Mouse (Mus musculus): Measurements from ENCODE around the gene Gpat2. TPM values are rescaled to one million over a fixed set of nuclear protein-coding genes. Genes with fewer than 3 reads are reported as not detected.

Gene Gpat2
- total RNA-seq (2022): under 1 TPM in 2 of 4 experiments, not detected in 2; 0.13 to 0.27 TPM

DNA sequence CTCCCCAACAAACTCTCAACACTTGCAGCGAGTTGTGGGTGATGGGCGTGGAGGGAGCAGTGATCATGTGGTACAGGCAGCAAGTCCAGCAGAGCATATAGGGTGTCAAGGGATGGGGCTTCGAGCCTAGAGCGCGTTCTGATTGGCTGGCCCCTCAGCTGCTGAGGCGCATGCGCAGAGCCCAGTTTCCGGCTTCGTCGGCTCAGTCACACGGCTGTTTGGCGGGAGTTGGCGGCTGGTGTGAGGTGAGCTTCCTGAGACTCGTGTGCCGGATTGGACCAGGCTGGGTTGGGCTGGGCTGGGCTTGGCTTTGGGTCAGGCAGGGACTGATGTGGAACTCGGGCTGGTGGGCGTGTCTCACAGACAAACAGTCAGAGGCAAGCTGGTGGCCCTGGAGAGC is at the start of gene Gpat2:
TSS of gene Gpat2 (plus strand) at position 223 of the 400 bp plus-strand sequence.
- no peak for DNase-seq (ENCODE audit: low spot score in 2 of 2)

DNA sequence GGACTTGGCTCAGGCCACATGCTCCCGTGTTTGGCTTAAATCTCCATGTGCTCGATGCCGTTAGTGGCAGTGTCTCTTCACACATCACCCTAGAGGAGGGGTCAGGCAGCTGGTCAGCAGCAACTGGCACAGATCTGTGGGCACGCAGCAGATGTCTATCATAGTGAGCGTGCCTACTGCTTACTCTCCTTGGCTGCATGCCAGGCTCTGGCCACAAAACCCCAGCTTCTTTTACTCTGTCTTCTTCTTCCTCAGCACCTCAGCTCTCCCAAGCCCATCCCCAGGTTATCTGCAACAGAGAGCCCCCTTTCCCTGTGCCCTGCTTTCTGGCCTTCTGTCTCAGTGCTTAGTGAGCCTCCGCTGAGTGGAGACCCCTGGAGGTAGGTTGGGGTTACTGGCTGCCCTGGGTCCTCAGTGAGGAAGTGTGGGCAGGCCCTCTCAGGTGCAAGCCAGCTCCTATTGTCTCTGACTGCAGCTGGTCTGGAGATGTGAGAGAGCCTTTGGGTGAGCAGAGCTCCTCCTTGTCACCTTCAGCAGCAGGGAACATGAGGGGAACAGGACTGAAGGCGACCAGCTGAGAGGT is 49.1 kb upstream of the Gpat2 start:
- DNase-seq (ENCODE audit: low spot score in 2 of 2): no peak

DNA sequence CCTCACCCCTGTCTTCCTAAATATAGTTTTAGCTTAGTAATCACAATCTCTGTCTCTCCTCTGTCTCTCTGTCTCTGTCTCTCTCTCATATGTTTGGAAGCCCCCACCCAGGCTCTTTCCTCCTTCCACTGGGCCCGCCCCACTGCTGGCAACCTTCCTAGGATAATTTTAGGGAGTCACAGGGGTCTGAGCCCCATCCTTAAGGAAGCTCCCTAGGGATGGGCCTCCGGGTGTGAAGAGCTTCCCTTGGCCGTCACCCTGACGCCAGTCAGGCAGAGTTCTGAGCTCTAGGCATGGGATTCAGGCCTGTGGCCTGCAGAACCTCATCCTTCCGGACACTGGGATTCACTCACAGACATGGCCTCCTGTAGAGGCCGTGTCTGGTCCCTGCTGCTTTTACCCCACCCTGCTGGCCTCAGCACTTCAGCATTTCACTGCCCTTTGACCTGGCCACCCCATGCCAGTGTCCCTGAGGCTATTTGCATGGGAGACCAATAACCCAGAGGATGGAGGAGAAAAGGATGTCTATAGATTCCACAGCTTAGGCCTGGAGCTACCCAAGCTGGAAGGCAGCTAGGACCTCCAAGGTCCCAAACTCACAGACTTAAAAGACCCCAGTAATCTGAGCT is 48.5 kb upstream of the Gpat2 start:
- no peak for DNase-seq (ENCODE audit: low spot score in 2 of 2)

DNA sequence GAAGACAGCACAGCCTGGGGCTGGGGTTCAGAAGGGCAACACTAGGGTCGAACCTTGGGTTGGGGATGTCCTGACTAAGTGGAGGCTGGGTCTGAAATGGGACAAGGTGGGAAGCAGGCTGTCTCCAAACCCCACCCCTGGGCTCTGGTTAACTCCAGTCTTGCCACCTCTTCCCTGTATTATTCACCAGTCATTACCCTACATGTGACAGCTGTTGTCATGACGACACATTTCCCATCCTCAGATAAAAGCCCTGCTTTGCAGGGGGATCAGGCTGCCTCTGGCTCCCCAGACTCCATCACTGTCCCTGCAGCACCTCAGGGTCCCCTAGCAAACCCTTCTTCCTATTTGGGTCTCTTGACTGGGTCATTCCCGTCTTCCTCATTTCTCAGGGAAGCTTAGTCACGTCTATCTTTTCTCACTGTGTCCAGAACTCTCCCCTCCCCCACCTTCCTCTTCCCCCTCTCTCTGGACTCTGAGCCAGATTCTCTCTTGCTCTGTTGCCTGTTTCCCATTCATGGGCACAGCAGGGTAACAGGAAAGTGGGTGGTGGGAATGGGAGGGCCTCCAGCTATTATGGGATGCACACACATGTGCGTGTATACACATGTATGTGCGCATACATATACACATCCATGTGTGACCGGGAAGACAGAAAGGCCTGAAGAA is 46.9 kb upstream of the Gpat2 start:
- DNase-seq (ENCODE audit: low spot score in 2 of 2): no peak

DNA sequence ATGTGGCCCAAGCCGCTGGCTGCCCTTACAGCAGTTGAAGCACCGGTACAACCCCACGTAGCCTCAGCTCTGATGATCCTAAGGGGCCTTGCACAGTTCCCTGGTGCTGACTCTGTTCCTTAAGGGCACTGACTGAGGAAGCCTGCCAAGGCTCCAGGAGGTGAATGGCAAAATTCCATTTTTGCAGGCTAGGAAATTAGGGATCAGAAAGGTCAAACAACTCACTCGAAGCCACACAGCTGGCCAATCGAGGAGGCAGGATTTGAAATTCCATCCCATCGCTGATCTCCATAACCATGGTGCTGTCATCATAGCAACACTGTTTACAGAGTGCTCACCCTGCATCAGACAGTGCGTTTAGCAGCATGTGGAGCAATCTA is 46.4 kb upstream of the Gpat2 start:
- DNase-seq (ENCODE audit: low spot score in 2 of 2): no peak

DNA sequence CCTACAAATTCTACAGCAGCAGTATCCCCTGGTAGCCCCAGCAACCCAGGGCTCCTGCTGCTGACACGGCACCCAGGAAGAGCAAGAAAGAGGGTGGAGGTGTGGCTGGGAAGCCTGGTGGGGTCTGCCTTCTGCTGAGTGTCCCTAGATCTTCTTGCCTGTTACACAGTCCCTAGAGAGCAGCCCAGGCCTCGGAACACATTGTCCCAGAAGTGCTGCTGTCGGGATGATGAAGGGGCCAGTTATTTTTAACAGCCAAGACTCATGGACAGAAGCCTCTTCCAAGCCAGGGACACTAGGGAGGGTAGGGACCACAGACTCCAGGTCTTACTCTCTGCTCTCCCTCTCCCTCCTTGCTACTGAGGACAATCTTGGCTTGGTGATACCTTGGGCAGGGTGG is 45.7 kb upstream of the Gpat2 start:
- no peak for DNase-seq (ENCODE audit: low spot score in 2 of 2)

DNA sequence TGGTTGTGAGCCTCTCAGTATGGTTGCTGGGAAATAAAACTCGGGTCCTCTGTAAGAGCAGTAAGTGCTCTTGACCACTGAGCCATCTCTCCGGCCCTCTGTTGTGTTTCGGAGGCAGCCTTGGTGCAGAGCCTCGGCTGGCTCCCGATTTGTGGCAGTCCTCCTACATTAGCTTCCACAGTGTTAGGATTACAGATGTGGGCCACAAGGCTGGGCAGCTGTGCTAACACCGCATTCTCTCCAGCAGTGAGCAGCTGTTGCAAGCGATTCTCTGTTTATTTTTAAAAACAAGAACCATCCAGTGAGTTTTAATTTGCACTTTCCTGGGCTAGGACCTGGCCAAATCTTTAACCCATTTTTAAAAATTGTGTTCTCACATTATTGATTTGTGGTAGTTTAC is 41.1 kb upstream of the Gpat2 start:
- DNase-seq (ENCODE audit: low spot score in 2 of 2): no peak

DNA sequence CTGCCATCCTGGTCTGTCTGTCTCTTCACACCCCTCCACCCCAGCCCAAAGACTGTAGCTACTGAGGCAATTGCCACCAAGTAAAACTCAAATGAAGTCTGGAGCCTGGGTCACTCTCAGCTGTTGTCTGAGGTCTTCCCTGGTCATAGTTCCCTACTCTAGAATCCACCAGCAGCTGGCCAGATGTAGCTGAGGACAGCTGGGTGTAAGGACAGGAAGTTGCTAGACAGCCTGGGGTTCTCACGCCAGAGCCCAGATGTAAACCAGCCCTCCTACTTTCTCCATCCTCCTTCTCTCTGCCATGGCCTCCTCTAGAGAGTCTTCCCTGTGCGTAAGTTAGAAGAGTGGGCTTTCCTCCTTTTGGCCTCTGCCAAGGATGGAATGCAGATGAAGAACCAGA is 37.5 kb upstream of the Gpat2 start:
- DNase-seq (ENCODE audit: low spot score in 2 of 2): no peak

DNA sequence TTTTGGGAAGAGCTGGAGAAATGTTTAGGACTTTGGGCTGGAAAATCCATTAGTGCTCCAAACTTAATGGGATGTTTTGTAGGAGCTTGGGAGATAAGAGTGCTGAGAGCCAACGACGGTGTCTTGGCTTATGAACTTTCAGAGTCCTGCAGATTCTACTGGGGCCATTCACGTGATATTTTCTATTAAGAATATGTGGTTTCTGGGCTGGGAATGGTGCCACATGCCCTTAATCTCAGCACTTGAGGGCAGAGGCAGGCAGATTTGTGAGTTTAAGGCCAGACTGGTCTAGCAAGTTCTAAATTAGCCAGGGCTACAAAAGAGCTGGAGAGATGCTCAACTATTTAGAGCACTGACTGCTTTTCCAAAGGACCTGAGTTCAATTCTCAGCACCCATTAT is 34.6 kb upstream of the Gpat2 start:
- no peak for DNase-seq (ENCODE audit: low spot score in 2 of 2)

DNA sequence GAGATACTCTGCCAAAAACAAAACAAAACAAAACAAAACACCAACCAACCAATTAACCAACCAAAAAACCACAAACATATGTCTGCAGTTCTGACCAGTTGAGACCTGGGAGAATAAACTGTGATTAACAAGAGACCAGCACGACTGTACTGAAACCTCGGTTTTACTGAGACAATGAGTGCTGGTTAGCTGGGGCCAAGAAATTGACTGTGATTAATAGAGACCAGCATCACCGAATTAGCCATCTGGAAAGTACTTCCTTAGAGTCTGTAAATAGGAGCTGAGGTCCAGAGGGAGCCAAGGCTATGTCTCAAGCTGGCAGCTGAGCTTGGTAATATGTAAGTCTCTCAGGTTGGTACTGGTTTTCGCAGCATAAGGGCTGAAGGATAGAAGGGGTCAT is 34.2 kb upstream of the Gpat2 start:
- DNase-seq (ENCODE audit: low spot score in 2 of 2): no peak

DNA sequence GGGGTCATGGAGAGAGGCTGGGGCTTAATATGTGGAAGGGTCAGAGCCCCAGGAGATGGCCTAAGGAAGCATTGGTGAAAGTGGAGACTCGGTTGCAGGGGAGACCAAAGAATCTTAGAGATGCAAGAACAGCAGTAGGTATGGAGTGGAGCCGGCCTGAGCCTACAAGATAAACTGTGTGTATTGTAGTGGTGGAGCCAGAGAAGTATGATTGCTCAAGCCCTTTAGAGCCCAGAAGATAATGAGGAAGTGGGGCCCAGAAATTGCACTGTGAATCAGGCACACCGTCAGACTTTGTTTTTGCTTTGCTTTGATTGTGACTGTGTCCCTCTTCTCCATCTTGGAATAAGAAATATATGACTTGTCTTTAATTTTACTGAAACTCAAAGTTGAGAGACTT is 33.7 kb upstream of the Gpat2 start:
- no peak for DNase-seq (ENCODE audit: low spot score in 2 of 2)

DNA sequence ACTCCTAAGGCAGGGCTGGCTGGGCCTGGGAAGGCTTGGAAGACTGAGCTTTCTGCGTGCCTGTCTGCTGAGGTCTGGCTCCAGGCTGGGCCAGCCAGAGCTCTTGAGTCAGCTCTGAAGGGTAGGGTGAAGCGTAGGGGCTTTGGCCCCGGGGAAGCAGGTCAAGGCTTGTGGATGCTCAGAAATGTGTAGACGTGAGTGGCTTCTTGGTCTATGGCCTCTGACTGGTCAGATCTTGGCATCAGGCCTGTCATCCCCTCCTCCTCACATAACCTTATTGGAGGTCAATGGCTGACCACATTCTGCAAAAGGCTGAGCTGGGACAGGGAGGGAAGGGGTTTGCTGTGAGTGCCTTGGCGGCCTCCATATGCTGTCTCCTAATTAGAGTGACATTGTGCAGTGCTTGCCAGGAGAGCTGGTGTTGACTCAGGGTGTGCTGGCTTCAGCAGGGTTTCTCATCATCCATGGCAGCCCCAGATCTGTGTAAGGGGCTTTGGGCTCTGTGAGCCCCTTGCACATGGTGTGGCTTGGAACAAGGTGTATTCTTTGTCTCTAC is 30.3 kb upstream of the Gpat2 start:
- no peak for DNase-seq (ENCODE audit: low spot score in 2 of 2)

DNA sequence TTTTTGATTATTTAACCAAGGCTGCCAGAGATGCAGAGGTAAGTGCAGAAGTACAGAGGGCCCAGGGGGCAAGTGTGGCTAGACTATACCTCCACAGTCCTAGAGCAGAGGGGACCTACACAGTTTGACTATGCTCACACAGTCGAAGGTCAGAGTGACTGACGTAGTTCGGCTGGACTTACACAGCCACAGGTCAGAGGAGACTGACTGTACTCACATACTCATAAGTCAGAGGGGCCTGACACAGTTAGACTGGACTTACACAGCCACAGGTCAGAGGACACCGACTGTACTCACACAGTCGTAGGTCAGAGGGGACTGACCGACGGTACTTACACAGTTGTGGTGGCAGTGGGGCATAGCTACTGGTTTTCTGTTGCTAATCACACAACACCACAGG is 26.3 kb upstream of the Gpat2 start:
- DNase-seq (ENCODE audit: low spot score in 2 of 2): no peak

DNA sequence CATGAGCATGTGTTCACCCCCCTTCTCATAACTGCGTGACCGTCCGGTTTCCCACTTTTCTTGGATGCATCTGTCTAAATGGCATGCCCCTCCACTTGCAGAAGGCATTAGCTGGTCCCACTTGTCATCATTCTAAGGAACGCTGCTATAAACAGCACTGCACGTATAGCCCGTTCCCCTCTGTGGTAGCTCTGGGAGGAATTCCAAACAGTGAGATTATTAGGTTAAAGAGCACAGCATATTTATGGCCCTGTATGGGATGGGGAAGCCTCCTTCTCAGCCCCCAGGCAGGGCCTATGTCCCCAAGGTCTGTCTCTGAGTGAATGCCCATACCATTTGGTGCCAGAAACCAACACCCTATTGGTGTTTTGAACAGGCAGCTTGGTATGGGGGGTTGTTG is 13.9 kb upstream of the Gpat2 start:
- DNase-seq (ENCODE audit: low spot score in 2 of 2): no peak

DNA sequence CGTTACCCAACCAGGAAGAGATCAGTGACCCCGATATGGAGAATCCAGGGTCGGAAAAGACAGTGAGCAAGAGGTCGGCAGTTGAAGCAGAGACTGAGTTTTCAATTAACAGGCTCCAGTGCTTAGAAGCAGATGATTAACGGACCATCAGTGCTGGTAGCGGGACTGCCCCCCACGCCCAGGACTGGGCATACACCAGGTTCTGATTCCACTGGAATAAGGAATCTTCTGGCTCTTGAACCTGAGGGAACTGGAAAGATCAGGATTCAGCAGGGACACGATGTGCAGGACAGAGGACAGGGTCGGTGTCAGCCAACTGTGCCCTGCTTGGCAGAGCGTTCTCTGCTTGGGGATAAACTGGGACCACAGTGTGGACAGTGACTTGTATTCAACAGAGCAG is 9.2 kb upstream of the Gpat2 start:
- no peak for DNase-seq (ENCODE audit: low spot score in 2 of 2)

DNA sequence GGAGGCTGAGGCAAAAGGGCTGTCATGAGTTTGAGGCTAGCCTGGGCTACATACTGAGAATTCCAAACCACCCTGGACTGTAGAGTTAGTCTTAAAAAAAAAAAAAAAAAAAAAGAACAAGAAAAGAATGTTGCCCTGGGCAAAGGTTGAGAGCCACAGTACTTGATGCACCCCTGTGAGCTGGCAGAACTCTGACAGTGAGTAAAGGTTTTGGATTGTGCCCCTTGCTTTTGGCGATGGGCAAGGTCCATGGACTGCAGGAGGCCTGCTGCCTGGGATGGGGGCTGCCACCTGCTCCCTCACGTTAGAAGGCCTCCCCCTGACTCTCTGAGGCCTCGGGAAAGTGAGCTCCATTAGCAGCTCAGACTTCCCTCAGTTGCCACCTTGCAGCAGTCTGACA is 8.3 kb upstream of the Gpat2 start:
- DNase-seq (ENCODE audit: low spot score in 2 of 2): no peak

DNA sequence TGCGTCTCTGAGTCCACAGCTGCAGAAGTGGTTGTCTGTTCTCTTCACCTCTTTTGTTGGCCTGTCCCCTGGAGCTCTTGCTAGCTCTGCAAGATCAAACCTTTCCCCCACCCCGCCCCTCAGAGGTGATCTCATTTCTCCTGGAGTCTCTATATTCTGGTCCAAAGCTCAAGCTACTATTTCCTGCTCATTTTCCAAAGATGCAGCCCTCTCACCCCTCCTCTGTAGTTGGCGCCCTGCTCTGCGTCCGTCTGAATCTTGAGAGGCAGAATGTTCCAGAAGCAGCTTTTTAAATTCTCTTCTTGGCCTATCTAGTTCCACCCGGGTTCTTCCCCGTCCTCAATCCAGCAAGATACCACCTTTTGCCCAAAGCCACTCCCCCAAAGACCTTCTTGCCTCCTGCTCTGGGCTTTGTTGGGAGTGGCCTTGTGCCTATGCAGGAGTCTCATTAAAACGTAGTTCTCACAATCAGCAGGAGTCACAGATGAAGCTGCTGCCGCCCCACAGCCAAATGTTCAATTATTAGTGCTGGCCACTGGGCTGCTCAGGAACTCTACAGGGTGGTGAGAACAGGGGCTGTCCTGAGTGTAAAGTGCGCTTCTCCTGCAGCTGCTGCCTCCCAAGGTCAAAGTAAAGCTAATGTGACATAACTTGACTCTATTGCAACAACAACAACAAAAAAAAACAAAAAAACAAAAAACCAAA is 6.6 kb upstream of the Gpat2 start:
- DNase-seq (ENCODE audit: low spot score in 2 of 2): no peak

DNA sequence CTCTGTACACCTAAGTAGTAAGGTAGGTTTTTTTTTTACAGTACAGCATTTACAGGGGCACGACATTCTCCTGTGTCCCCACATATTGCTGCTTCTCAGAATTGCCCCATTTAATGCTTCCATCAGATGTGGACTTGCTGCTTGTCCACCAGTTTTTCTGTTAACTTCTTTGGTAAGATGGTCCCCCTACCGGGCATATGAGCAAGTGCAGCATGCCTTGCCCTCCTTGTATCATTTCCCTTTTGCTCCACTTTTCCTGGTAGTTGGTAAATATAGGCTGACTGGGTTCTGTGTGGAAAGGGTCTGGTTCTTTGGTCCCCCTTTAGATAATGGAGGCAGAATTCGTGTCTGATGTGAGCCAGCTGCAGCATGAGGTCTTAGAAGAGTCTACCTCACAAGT is 5.2 kb downstream of the Gpat2 start:
- DNase-seq (ENCODE audit: low spot score in 2 of 2): peak; percentile 38 to 59

DNA sequence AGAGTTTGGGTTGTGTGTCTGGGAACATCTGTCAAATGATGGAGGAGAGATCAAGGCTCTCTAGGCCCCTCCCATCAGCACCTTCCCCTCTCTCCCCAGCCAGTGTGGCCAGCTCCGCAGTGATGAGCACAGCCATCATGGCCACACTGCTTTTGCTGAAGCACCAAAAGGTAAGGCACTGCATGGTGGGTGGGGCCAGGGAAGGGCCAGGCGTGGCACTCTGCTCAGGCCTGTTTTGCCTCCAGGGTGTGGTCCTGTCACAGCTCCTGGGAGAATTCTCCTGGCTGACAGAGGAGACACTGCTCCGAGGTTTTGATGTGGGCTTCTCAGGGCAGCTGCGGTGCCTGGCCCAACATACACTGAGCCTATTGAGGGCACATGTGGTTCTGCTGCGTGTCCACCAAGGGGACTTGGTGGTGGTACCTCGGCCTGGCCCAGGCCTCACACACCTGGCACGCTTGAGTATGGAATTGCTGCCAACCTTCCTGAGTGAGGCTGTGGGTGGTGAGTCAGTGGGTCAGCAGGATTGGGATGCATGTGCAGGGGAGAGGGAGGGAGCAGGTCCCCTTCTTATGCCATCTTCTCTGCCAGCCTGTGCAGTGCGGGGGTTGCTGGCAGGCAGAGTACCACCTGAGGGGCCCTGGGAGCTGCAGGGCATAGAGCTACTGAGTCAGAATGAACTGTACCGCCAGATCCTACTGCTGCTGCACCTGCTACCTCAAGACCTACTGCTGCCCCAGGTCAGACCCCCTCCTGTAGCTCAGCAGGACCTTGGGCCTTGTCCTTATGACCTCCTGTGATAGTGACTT is 8.7 kb downstream of the Gpat2 start:
- no peak for DNase-seq (ENCODE audit: low spot score in 2 of 2)

DNA sequence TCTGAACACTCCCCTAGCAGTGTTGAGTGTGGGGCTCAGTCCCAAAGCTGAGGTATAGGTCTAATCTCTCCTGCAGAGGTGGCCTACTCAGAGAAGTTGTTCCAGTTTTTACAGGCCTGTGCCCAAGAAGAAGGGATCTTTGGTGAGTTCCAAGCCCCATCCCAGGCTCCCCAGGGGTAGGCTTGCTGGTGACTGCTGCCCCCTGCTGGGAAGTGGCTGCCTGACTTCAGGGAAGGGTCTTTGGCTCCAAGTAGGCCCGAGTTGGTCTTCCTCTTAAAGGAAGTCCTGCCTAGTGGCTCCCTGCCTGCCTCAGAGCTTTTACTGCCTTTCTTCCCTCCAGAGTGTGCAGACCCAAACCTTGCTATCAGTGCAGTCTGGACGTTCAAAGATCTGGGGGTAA is 10.1 kb downstream of the Gpat2 start:
- DNase-seq (ENCODE audit: low spot score in 2 of 2): no peak

DNA sequence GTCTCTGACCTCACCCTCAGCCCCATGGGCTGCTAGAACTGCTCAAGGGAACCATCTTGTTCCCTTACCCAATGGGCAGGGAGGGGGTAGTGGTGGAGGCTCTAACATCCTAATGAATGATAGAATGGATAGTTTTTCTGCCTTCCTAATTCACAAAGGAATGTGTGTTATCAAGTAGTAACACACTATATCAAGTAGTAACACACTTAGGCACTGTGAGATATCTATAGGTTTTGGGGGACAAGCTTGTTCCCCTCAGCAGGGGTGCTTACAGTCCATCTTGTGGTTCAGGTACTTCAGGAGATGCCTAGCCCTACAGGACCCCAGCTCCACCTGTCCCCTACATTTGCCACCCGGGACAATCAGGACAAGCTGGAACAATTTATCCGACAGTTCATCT is 10.6 kb downstream of the Gpat2 start:
- DNase-seq (ENCODE audit: low spot score in 2 of 2): no peak

All from layer of hippocampus, adult 8-10 months (tissue).